Mouse (Mus musculus) inflammation-experienced regulatory T-cells, adult 16 weeks (primary cell): ENCODE data around the gene Pou4f2. TPM values are rescaled to one million over a fixed set of nuclear protein-coding genes. Genes with fewer than 3 reads are reported as not detected.

ENCODE experiments used
- polyA plus RNA-seq: library from polyadenylated mRNA; unstranded; fragments of 100-300 nt; shearing (Covaris generic); gene quantifications from one replicate; pipeline ENCODE4 v1.2.1, GENCODE M21; 2017

Gene Pou4f2
- not detected for polyA plus RNA-seq

GRCm38 (mm10) chr8:78436071-78436651, at the start of gene Pou4f2:
Gene Pou4f2, minus strand, starts transcription at chr8:78436645.

Other genes with a start within 250 kb of the Pou4f2 start
- gene Ttc29, start 223.3 kb downstream of the Pou4f2 start, polyA plus RNA-seq, result not detected
- 115 TPM for gene Rbmxl1, start 72.3 kb upstream of the Pou4f2 start, polyA plus RNA-seq
- 23.0 TPM for gene Slc10a7, start 72.7 kb upstream of the Pou4f2 start, polyA plus RNA-seq